Mouse (Mus musculus) forebrain, postnatal 0 days (tissue): ENCODE results near the gene Gm9817. TPM values are rescaled to one million over a fixed set of nuclear protein-coding genes. Genes with fewer than 3 reads are reported as not detected.

Source experiments
- ATAC-seq: fragments of 200-750 bp; cut with Nextera tagmentation; 2 replicates; pipeline ENCODE4 v1.8.0; 2017; ENCODE audit warnings: mild to moderate bottlenecking, moderate library complexity
- DNase-seq: peaks from one replicate; pipeline ENCODE4 v3.0.0-alpha.2; 2015
- H3K27ac ChIP-seq: fragments of 300-500 bp; sonication (generic); 2 replicates; pipeline ENCODE4 v1.5.1; 2014; ENCODE audit warnings: low read depth, mild to moderate bottlenecking, antibody characterized with exemption, low read length, moderate library complexity, mixed read lengths
- H3K27me3 ChIP-seq: fragments of 300-500 bp; sonication (generic); 2 replicates; pipeline ENCODE4 v1.6.1; 2014; ENCODE audit warnings: mild to moderate bottlenecking, low read length, mixed read lengths; ENCODE audit not compliant: insufficient read depth
- H3K36me3 ChIP-seq: fragments of 300-500 bp; sonication (generic); 2 replicates; pipeline ENCODE4 v1.6.1; 2014; ENCODE audit warnings: mild to moderate bottlenecking, moderate library complexity; ENCODE audit not compliant: insufficient read depth
- H3K4me1 ChIP-seq: fragments of 300-500 bp; sonication (generic); 2 replicates; pipeline ENCODE4 v1.6.1; 2014; ENCODE audit warnings: antibody characterized with exemption; ENCODE audit not compliant: insufficient read depth
- H3K4me2 ChIP-seq: fragments of 300-500 bp; sonication (generic); 2 replicates; pipeline ENCODE4 v1.6.1; 2014; ENCODE audit warnings: low read depth, mild to moderate bottlenecking, moderate library complexity
- H3K4me3 ChIP-seq: fragments of 300-500 bp; sonication (generic); 2 replicates; pipeline ENCODE4 v1.5.1; 2014; ENCODE audit warnings: low read depth, low read length, mixed read lengths
- H3K9ac ChIP-seq: fragments of 300-500 bp; sonication (generic); 2 replicates; pipeline ENCODE4 v1.6.1; 2014; ENCODE audit warnings: mild to moderate bottlenecking
- H3K9me3 ChIP-seq: fragments of 300-500 bp; sonication (generic); 2 replicates; pipeline ENCODE4 v1.6.1; 2016; ENCODE audit warnings: low read length
- CTCF ChIP-seq: sonication (generic); IDR thresholded peaks from 2 replicates; pipeline ENCODE4 v1.5.1; 2016; ENCODE audit warnings: antibody characterized with exemption, control low read depth, low read depth
- WGBS: fragments of 180-500 bp; shearing (Covaris S2); extraction: QIAGEN DNeasy Blood & Tissue Kit; methylation state at CpG from one replicate; pipeline ENCODE4 v1.1.7; 2014; 5-methylcytosine and 5-hydroxymethylcytosine counted together
- polyA plus RNA-seq: library from polyadenylated mRNA; unstranded; fragments of >200 nt; fragmentation: Nextera tagmentation; extraction: Ambion mirVana; gene quantifications from 2 replicates; pipeline ENCODE4 v1.2.1, GENCODE M21; 2015
- total RNA-seq: library from RNA; depleted of rRNA; stranded (reverse); fragments of >200 nt; gene quantifications from 2 replicates; pipeline ENCODE4 v1.2.3, GENCODE M21; 2014

Gene Gm9817
- total and polyA plus RNA-seq, 2 experiments from 2014 or later: not detected

DNA sequence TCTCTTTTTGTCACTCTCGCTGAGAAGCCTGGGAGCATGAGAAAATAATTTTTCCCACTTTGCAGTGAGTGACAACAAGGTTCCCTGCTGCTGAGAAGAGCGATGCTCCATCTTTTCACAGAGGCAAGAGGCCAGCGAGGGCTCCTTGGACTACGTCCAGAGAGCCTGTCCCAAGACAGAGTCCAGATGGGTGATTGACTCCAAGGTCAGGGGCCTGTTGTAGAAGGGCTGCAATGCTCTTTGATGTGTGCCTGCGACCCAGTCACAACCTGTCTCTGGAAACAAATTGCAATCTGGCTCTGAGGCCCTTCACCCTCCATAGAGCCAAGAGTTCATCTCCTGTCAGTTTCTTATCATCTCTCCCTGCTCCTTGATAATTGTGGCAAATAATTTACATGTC is 5.2 kb downstream of the Gm9817 start:
- DNase-seq (no peak), ATAC-seq (no peak)
- Histone ChIP-seq H3K9ac (no peak overlapping the region), H3K9me3 (no peaks in the 10 kb centered on the region), H3K4me1 (peaks cover 3% of the 10 kb centered on the region; the same call in 1 of the 2 replicates), H3K36me3 (no peaks in the 10 kb centered on the region), H3K27me3 (no peaks in the 10 kb centered on the region), H3K4me2 (no peak overlapping the region), H3K27ac (no peak overlapping the region), H3K4me3 (no peak overlapping the region)
- WGBS: 34% methylated on average over 5 of the region's 5 CpGs
- TF ChIP-seq CTCF: no peak

DNA sequence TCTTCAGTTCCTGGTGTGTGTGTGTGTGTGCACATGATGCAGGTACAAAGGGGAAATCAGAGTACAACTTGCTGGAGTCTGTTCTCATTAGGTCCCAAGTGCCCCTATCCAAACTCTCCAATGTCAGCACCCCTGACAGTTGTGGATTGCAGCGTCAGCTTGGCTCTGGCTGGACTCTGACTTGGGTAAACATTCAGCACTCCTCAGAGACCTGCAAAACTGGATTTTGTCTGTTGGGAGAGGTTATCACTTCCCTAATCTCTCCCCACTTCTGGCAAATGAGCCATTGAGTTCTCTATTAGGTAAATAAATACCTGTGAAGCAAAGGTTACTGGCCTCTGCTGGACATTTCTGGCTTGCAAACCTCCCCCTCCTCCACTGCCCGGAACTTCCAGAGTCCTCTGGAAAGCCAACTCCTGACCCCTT is 10.3 kb downstream of the Gm9817 start:
- no peak overlapping the region for H3K4me2 ChIP-seq
- no peak overlapping the region for H3K9ac ChIP-seq
- TF ChIP-seq CTCF: no peak
- H3K27ac ChIP-seq: no peak overlapping the region
- 67% methylated on average over 2 of the region's 2 CpGs for WGBS
- no peaks in the 10 kb centered on the region for H3K4me1 ChIP-seq
- no peaks in the 10 kb centered on the region for H3K9me3 ChIP-seq
- DNase-seq (no peak), ATAC-seq (no peak)
- no peak overlapping the region for H3K4me3 ChIP-seq
- H3K36me3 ChIP-seq: no peaks in the 10 kb centered on the region
- H3K27me3 ChIP-seq: no peaks in the 10 kb centered on the region

DNA sequence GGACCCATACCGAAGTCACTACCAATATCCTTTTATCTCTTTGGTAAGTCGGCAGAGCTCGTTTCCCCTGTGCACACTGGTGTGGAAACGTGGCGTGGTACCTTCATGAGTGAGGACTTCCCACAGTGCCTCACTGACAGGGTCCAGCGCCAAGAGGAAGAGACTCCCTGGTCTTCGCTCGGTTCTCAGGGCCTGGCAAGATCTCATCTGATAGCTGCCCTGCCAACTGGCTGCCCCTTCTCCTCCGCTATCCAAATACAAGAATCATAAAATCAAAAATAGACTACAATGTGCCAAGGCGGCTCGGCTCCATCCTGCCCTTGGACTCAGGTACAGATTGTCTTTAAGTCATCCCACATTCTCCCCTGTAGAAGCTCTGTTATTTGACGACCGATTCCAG is 11.4 kb downstream of the Gm9817 start:
- no peak for DNase-seq
- Histone ChIP-seq H3K36me3 (no peaks in the 10 kb centered on the region), H3K9ac (no peak overlapping the region), H3K27me3 (no peaks in the 10 kb centered on the region), H3K9me3 (no peaks in the 10 kb centered on the region), H3K27ac (no peak overlapping the region), H3K4me2 (no peak overlapping the region), H3K4me3 (no peak overlapping the region), H3K4me1 (no peaks in the 10 kb centered on the region)
- 81% methylated on average over 13 of the region's 13 CpGs for WGBS
- no peak for ATAC-seq
- no peak for TF ChIP-seq CTCF

DNA sequence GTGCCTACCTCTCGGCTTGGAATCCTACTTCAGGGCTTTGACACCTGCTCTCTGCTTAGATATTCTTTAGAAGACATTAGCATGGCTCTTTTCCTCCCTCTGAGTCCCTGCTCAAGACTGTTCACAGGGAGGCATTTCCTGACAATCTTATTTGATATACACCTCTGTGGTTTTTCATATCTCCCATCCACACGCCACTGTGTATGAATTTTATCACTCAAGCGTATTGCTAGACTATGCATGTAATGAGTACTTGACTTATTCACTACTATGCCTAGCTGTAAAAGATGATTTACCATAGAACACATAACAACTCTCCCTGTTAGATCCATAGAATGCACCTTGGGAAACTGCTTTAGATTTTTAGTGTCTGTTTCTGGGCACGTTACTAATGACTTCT is 14.3 kb downstream of the Gm9817 start:
- ATAC-seq (no peak), DNase-seq (no peak)
- Histone ChIP-seq H3K27ac (no peak overlapping the region), H3K4me1 (no peaks in the 10 kb centered on the region), H3K9me3 (no peaks in the 10 kb centered on the region), H3K4me3 (no peak overlapping the region), H3K27me3 (no peaks in the 10 kb centered on the region), H3K9ac (no peak overlapping the region), H3K4me2 (no peak overlapping the region), H3K36me3 (no peaks in the 10 kb centered on the region)
- 90% methylated on average over 4 of the region's 4 CpGs for WGBS
- TF ChIP-seq CTCF: no peak

DNA sequence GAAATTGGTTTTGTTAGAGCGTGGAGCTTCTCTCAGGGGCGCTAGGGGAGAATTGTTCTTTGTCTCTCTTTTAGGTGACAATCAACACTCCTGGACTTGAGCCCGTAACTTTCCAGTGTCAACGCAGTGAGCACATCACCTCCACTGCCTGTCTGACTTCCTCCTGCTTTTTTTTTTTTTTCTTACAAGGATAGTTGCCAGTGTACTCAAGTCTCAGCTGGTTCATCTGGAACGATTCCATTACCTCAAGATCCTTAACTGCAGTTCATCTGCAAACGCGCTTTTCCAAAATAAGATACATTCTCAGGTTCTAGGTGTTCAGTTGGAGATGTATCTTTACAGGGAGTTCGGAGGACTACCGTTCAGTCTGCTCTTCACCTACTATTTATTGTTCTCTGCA is 16.5 kb downstream of the Gm9817 start:
- no peaks in the 10 kb centered on the region for H3K9me3 ChIP-seq
- H3K4me2 ChIP-seq: no peak overlapping the region
- no peak overlapping the region for H3K27ac ChIP-seq
- ATAC-seq (no peak), DNase-seq (no peak)
- no peaks in the 10 kb centered on the region for H3K4me1 ChIP-seq
- H3K4me3 ChIP-seq: no peak overlapping the region
- no peaks in the 10 kb centered on the region for H3K27me3 ChIP-seq
- no peak overlapping the region for H3K9ac ChIP-seq
- no peaks in the 10 kb centered on the region for H3K36me3 ChIP-seq
- WGBS: 82% methylated on average over 9 of the region's 9 CpGs
- TF ChIP-seq CTCF: no peak

DNA sequence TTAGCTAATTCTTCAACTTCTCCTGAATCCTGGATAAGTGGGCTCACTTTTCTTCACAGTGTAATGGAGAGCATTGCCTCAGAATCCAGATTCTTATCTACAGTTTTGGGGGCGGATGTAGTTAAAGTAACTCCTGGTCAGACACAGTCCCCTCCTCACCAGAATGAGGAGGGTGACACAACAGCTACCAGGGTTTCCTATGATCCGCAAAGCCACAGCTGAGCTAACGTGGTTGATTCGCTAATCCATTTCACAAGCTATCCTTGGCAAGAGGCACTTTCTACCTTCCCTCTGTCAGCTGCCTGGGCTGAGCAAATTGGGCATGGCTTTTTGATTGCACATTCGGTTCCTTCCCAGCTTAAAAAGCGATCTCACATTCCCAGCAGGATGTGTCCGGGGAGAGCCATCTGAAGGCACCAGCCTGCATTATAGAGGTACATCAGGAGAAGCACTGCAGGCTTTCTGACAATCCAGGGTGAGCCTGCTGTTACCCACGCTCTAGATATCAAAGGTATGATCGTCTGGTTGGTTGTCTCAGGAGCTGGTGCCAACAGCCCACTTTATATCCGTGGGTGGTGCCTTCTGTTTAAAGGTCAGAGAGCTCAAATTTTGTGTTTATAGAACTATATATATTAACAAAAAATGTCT is 21.2 kb downstream of the Gm9817 start:
- Histone ChIP-seq H3K36me3 (no peaks in the 10 kb centered on the region), H3K4me1 (no peaks in the 10 kb centered on the region), H3K27ac (no peak overlapping the region), H3K4me3 (no peak overlapping the region), H3K9me3 (no peaks in the 10 kb centered on the region), H3K4me2 (no peak overlapping the region), H3K9ac (no peak overlapping the region), H3K27me3 (no peaks in the 10 kb centered on the region)
- no peak for TF ChIP-seq CTCF
- no peak for DNase-seq
- 66% methylated on average over 10 of the region's 10 CpGs for WGBS
- ATAC-seq: no peak

DNA sequence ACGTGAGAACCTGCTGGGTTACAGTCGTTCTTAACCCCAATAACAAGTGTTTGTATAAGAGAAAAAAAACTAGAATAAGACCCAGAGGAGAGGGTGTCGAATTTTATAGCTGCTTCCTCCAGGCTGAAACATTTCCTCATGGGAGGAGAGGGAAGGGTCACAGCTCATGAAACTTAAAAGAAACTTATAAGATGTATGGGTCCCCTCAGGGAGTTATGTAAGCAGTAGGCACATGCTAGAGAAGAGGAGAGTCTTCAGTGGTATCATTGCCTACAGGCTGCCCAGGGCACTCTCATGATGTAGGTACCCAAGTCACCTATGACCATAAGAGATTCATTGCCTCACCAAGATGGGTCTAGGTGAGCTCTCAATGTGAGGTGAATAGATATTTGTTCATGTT is 28.0 kb downstream of the Gm9817 start:
- Histone ChIP-seq H3K4me3 (no peak overlapping the region), H3K27me3 (no peaks in the 10 kb centered on the region), H3K9ac (no peak overlapping the region), H3K4me1 (no peaks in the 10 kb centered on the region), H3K9me3 (no peaks in the 10 kb centered on the region), H3K36me3 (no peaks in the 10 kb centered on the region), H3K27ac (no peak overlapping the region), H3K4me2 (no peak overlapping the region)
- TF ChIP-seq CTCF: no peak
- ATAC-seq (no peak), DNase-seq (no peak)
- WGBS: 85% methylated on average over 3 of the region's 3 CpGs
